Mouse (Mus musculus) 3134 (cell line): Measurements from ENCODE around the gene Stum.
A peak's percentile ranks its signal among the peaks of the same experiment; 100 is the strongest.
"Not testable (repeated sequence)": the region's sequence is repeated elsewhere in the genome, so short reads cannot be mapped to it uniquely, and the experiment has no call there.

Experiments used
- DNase-seq: peaks from one replicate; pipeline ENCODE4 v3.0.0-alpha.2; 2011; ENCODE audit warnings: low spot score; ENCODE audit not compliant: insufficient read length; ENCODE audit errors: extremely low read depth

Gene Stum

DNA sequence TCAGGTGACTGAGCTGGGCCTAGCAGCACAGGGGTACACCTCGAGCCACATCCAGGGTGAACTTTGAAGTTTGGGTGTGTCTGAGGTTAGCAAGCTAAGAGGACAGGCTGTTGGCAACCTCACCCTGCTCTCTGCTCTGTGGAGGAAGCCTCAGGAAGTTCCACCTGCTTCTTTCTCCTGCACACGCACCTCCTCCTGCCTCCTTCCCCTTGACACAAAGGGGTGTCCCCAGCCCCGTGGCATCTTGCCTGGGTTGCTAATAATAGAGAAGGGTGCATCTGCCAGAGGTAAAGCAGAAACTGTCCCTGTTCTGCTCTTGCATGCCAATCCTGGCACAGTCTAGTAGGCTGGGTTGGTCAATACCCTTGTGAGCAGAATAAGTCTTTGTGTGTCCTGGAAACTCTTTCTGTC is 93.0 kb downstream of the Stum start:
- DNase-seq = no peak

DNA sequence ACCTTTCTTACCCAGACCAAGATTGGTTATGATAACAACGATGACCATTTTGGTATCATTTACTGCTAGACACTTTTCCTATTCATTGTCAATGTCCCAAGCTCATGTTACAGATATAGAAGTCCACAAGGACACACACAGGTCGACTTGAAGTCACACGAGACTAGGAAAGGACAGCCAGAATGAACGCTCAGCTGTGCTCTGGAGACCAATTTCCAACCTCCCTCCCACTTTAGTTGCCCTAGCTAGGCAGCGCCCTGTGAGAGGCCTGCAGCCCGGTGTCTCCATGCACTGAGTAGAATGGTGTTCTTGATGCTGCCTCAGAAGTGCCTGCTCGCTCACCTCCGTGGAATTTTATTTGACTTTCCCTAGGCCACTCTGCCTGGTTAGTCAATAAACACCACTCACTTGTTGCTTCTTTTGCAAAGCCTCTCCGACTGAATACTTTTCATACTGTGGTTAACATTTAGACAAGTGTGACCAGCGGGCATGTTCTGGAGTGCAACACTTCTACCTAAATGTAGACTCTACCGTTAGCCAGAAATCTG is 94.0 kb downstream of the Stum start:
- DNase-seq = not testable (repeated sequence)

DNA sequence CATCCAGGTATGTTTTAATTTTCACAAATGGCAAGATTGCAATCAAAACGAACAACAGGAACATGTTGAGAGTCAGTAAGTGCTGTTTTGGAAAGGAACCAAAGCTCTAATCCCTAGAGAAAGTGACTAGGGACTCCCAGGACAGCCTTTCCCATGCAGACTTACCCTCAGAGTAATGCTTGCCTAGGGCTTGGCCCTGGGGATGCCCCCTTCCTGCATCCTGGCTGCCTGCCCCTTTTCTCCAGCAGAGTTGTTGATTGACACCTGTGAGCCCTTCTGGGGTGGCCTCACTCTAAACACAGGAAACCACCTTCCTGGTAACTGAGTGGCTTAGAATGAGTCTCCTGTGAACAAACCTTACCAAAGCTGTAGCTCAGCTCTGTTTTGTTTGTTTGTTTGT is 94.8 kb downstream of the Stum start:
- DNase-seq = no peak

- no peak for DNase-seq
Measured at GRCm38 (mm10) chr1:180387750-180388480, 95.4 kb downstream of the Stum start.

GRCm38 (mm10) chr1:180386951-180387749 is 96.2 kb downstream of the Stum start:
- peak; percentile 99 for DNase-seq

DNA sequence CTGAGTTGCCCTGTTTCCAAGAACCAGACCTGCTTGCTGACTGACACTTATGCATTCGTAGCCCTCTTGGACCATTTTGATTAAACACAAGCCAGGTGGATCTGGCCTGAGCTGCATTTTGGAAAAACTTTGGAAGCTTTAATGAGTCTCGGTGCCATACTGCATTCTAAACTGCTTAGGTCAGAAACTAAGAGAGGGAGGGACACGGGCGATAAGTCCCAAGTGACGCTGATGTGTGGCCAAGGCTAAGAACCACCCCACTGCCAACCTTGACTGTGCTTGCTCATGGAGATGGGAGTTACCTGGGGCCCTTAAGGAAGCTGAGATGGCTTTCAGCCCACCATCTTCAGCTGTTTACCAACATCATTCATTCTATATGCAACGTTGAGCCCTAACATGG is 98.0 kb downstream of the Stum start:
- no peak for DNase-seq

DNA sequence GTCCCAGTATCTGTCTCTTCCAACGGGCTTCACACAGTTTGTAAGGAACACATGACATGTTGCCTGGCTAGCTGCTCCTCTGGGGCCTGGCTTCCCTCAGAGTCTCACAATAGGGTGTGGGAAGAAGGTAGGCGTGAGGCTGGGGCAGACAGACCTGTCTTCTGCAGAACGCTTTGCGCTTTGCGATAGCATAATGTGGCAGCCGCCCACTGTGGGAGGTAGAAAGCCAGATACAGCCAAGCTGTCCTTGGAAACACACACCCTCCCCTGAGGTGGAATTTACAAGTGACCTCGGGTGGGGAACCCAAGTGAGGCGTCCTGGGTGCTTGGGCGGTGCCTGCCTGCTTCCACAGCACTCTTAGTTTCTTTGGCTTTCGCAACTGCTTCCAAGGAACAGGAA is 98.8 kb downstream of the Stum start:
- no peak for DNase-seq

DNA sequence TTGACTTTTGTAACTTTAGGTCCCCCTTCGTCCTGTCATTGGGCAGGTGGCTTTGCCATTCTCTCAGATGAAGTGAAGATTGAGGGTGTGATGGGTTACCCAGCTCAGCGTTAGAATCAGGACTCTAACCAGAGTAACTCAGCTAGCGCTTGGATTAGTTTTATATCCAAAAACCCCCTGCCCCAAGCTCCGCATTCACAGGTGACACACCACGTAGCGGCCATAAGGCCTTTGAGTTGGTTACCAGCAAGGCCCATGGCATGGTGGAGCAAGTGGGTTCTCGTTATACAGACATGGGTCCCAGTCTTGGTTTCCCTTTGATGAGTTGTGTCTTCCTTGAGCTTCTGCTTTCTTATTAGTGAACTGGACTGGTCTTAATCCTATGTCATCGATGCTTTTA is 99.4 kb downstream of the Stum start:
- no peak for DNase-seq
